Mouse (Mus musculus) CH12F3 (cell line): ENCODE measurements at regions not wholly inside any gene's neighbourhood (a gene's known extent, or its start where the extent isn't known, plus 50 kb on each side); places are given as distances from the start of the nearest gene placed in this dataset.

Source experiments
- in situ Hi-C: fragments of 300-500 bp; cut with MboI; formaldehyde crosslinking; loops from 2 replicates; pipeline ENCODE4 v1.14.3; 2020; ENCODE audit warnings: low sequenced_read_pairs

DNA sequence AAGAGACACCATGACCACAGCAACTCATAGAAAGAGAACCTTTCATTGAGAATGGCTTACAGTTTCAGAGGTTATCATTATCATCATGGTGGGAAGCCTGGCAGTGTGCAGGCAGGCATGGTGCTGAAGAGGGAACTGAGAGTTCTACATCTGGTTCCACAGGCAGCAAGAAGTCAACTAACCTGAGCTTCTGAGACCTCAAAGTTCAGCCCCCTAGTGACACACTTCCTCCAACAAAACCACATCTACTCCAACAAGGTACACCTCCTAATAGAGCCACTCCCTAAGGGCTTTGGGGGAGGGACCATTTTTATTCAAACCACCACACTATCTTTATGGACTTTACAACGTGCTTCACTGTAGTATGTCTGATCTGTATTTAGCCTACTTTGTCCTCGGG, 67.8 kb upstream of the Thy1 start:
- in situ Hi-C loops: no loop called here

DNA sequence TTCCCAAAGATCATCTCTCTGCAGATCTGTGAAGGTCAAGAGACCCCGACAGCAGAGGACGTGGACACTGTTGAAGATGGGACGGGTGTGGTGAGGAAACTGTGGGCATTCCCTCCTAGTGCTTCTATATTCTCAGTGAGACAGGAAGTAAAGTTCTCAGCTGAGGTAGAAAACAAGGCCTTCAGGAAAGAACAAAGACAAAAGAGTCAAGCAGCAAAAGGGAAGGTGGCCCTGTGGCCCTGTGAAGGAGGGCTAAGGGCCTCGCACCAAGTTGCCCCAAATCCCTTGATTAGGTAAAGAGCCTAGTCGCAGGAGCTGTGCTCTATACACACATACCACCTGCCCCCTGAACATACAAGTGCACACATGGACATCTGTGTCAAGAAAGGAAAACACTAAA, 66.8 kb upstream of the Thy1 start:
- in situ Hi-C loops: no loop called here

DNA sequence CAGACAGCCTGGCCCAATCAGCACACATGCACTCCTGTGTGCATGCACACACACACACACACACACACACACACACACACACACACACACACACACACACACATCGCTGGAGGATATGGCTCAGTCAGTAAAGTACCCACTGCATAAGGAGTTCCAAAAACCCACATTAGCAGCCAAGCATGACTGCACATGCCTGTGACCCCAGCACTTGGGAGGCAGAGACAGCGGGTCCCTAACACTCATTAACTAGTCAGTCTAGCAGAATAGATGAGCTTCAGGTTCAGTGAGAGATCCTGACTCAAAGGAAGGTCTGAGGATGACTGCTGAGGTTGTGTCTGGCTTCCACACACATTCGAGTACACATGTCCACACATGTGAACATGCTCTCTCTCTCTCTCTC, 65.4 kb upstream of the Thy1 start:
- in situ Hi-C loops: no loop called here

DNA sequence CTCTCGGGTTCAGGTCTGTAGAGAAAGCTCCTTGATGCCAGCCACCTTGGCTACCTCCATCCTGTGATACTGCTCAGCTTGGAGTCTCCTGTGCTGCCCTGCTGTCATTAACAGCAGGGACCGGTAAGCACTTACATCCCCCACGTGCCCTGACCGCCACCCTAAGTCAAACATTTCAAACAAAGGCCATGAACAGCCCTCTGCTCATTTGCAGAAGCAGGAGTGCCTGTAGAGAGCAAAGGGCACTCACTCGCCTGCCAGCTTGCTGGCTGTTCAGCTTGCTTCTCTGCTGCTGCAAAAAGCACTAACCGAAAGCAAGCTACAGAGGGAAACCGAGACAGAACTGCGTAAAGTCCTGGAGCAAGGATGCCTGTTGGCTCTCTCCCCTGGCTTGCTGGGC, 61.8 kb upstream of the Thy1 start:
- in situ Hi-C loops: no loop called here

DNA sequence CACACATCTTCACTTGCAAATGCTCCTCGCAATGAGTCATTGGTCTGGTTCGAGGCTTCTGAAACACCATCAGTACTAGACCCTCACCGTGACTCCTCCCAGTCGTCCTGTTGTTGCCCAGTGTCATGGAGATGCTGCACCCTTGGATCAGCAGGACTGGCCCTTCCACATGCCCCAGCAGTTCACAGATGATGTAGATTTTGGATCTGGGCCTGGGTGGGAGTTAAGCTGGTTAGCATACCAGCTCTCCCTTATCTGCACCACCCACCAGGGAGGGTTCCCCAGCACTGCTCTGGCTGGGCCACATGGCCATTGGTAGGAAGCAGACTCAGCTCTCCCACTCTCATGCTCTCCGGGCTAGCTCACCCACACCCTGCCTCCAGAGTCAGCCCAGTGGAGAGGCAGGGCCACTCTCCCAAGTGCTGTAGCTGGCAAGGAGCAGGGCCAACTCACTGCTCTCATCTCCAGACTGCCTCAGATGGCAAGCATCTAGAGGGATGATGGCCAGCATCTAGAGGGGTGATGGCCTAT, 60.8 kb upstream of the Thy1 start:
- in situ Hi-C loops: no loop called here

DNA sequence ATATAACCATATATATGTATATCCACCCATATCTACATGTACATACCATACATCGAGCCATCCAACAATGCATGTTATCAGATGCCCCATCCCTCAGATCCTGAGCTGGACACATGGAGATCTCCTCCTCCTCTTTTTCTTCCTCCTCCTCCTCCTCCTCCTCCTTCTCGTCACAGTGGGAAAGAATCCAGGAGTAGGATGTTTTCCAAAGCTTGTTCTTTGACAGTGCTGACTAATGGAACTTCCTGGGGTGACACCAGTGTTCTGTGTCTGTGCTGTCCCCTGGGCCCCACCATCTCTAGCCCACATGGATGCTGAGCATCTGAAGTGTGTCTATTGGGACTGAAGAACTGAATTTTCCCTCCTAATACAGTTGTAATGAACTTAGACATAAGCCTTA, 60.0 kb upstream of the Thy1 start:
- in situ Hi-C loops: no loop called here

DNA sequence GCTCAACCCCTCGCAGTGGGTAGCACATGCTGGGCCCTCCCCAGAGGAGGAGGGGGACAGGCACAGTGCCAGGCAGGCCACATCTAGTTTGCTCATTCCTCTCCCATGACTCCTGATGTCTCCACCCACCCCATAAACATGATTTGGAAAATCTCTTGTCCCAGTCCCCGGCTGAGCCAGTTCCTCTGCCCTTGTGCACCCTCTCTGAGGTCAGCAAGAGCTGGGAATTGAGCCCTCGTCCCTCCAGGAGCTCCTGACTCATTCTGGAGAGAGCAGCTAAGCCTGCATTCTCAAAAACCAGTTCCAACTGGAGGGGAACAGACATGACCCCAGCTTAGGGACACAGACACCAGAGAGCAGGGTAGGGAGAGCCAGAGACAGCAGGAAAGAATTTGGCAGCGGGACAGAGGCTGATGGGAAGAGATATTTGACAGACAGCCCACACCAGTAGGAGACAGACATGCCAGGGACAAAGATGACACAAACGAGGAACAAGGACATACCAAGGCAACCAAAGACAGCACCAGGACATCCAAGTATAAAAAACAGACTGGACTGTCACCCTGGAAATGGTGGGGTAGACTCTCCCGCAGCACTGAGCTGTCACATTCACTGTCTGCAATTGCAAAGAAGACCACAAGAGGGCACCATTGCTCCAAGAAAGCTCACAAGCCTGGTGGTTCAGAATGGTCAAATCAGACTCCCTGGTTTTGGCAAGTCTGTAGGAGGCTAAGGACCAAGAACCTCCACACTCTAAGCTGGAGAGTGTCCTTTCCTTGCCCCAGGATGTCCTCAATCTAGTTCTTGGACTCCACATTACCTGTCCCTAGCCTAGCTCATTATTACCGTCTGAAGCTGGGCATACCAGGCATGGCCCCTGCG, 58.8 kb upstream of the Thy1 start:
- in situ Hi-C loops: no loop called here

DNA sequence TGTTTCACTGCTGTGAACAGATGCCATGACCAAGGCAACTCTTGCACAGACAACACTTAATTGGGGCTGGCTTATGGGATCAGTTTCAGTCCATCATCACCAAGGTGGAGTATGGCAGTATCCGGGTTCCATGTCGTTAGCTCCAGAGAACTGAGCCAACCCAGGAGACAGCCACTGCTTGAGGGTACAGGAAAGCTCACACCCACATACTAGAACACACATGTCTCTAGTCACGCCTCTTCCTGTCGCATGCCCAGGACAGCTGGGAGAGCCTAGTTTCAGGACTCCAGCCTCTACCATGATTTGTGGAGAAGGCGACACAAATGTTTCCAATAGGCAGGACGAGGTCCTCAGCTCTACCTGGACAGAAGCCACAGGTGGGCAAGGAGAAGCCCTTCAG, 55.2 kb upstream of the Thy1 start:
- in situ Hi-C loops: no loop called here

DNA sequence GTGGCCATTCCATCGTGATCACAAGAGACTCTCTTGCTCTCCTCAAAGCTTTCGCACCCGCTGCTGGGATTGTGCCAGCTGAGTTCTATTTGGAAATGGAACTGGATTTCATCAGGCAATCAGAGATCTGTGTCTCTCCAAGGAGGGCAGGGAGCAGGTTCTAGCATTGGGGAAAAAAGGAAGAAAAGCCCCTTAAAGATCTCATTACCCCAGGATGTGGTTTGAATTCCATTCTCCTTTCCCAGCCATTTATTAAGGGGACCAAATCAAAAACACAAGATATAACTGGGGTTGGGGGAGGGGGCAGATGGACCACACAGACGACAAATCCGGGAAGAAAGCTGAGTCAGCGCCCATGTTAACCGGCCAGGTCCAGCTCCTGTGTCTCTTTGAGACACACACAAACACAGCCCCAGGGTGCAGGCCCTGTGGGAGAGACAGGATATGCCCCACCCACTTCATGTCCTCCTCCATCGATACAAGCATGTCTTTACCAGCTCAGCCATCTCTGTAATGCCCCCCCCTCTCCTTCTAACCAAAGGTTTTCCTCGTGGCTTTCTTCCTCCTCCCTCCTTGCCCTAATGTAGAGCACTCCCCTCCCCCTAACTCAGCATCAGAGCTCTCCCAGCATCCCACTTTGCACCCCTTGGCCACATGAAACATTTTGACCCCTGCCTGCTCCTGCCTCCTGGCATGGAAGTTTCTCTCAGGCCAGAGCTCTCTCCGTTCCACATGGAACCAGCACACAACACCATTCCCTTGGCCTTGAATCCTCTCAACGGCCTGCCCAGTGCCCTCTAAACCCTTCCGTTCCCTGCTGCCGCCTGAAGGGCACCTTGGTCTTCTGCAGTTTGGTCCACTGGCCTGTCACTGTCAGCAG, 54.0 kb upstream of the Thy1 start:
- in situ Hi-C loops: no loop called here

DNA sequence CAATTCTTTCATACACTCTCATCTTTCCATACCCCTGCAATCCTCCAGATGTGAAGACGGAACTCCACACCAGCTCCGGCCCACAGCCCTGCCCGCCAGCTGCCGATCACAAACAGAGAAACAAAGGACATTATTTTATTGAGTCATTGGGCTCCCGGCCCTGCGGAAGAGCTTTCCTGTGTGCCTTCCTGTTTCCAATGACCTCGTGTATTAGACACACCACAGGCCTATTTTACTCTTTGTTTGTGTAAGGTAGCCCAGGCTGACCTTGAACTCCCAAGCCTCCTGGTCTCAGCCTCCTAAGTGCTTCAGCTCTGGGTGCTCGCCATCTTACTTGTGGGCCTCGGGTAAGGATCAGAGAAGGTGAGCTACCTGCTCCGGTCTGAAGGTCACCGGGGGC, 53.1 kb upstream of the Thy1 start:
- in situ Hi-C loops: loop anchor here (10.0 kb wide), 1 partner anchor 65 kb away; no protein-coding TSS in a partner anchor

DNA sequence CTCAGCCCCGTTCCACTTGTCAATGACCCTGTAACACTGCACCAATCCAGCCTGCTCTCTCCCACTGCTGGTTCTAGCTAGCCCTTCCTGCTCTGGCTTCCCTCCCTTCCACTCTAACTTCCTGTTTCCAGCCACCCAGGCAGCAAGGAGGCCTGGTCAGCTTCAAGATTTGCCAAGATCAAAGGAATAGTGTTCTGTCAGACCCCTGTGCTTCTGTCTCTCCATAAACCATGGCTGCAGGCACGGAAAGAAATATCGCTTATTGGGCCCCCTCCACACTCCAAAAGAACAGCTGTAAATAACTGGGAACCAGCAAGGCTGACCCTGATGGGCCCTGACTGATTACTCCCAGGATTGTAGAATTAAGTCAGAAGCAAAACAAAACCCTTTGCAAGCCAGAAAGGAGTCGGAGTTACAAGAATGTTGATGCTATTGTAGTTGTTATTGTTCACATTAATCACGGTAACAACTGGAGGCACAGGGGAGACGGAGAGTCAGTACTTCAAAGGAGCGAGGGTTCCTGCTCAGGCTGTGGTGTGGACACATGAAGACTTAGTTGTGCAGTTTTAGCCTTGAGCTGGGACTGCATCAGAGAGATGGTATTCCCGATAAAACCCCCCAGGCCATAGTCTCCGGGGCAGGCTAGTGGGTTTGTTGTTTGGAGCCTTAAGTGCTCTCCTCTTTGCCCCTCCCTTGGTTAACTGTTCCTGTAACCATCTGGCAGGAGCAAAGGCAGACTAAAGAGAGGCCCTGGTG, 49.8 kb upstream of the Thy1 start:
- in situ Hi-C loops: loop anchor here (10.0 kb wide), 1 partner anchor 61 kb away; no protein-coding TSS in a partner anchor
